Mouse (Mus musculus): ENCODE measurements around the gene Lsp1.

GRCm38 (mm10) chr7:142419887-142420286, 40.7 kb upstream of the Lsp1 start:
- no peak for TF ChIP-seq CTCF (IDR thresholded peaks at IDR 0.05; ENCODE audit: extremely low read depth, insufficient read length, insufficient replicate concordance, low read depth, low read length)
- TF ChIP-seq POLR2A (IDR thresholded peaks at IDR 0.05; ENCODE audit: low read depth, low read length), result no peak

Data from small intestine, adult 2 months (tissue).